Mouse (Mus musculus) activated CD4-positive, CD25-positive, alpha-beta regulatory T cell (primary cell): ENCODE results near the gene Panx2. TPM values are rescaled to one million over a fixed set of nuclear protein-coding genes. Genes with fewer than 3 reads are reported as not detected.

ENCODE experiments used
- polyA plus RNA-seq, 2 experiments: library from polyadenylated mRNA; unstranded; fragments of 100-300 nt; shearing (Covaris generic); gene quantifications; one replicate each; pipeline ENCODE4 v1.2.1; 2017

The Panx2 gene
- polyA plus RNA-seq, result under 1 TPM in 1 of 2 experiments, not detected in 1; 0.31 TPM

DNA sequence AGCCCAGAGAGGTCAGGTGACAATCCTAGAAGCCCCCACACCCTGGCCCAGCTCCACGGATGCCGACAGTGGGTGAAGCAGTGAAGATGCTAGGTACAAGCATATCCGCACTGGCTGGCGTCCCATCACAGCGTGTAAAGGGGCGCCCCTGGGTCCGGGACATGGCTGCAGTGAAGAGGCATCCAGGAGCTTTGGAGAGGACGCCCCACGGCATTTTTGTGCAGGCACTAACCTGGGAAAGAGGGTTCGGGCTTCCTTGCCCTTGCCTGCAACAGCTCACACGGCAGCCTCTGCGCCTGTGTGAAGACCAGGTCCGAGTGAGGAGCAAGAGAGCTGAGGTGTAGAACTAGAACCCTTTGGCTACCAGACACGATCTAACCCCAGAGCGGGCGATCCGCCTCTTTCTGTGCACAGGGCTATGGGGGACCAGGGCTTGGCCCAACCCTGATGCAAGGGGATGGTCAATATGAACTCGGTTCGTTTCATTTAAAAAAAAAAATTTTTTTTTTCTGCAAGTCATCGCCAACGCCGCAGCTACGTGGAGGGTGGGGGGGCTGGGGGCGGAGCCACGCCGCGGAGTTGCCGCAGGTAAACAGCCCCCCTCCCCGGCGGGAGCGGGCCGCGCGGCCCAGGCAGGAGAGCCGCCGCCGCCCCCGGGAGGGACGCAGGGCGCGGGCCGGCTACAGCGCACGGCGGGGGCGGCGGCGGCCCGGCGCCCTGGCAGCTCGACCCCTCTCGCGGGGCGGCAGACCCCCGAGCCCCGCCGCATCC, at the start of gene Panx2:
Gene Panx2 (plus strand): TSS at position 574 of the 771 bp plus-strand sequence.

DNA sequence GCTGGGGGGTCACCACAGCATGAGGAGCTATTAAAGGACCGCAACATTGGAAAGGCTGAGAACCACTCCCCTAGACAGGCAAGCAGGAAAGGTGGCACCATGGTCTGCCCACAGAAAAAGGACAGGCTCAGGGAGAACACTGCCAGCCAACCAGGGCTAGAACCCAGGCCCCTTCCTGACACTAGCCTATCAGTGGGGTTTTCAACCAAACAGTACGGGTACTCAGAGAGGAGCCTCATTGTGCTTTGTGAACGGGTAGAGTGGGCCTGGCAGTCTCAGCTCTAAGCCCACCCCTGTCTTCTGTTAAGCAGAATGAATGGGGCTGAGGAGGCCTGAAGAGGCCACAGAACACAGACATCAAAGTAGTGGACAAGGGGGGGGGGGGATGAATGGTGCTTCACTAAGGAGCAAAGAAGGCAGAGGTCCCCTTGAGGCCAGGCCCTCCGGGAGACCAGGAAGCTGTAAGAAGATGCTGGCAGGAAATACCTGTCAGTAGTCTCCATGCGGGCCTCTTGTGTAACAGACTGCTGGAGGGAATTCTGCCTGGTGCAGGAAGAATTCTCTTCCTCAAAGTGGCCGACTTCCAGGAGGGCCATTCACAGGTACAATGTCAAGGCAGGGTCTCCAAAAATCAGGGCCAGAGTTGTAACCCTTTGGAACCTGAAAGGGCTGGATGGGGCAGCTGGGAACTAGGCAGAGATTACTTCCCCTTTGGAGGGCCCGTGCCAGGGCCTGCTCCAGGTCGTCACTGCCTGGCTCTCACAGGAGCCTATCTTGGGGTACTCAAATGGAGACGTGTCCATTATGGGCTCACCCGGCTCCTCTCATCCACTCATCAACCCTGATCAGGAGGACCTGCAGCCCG, 15.3 kb downstream of the Panx2 start, which contains the start of gene Trabd:
Gene Trabd (plus strand): TSS at position 512 of the 865 bp plus-strand sequence.

DNA sequence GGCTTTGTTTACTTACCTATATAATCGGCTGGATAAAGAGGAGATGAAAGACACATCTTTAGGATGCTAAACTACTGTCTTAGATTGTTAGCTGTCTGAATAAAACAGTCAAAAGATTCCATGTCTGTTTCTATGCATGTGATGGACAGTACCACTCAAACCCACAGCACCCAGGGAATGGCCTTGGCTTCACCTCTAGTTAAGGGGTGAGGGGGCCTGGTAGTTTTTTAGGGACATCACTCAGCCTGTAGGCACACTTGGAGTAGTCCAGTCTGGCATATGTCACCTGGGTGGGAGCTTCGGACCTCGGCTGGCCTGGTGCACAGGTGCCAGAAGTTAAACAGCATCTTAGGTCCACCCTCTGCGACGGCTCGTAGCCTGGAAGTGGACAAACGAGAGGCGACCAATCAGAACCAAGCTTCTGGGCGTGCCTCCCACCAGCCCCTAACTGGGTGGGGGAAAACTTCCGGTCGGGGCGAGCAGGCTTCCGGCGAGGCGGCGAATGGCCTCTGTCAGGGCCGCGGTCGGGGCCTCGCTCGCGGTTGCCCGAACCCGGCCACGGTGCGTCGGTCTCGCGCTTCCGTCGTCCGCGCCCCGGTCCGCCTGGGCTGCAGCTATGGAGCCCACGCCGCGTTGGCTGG, 29.2 kb downstream of the Panx2 start, which contains the start of gene Selenoo:
Gene Selenoo (plus strand): TSS at position 478 of the 641 bp plus-strand sequence.

GRCm38 (mm10) chr15:89122649-89123366, 63.3 kb downstream of the Panx2 start, which contains the start of gene Tubgcp6:
Gene Tubgcp6, minus strand, starts transcription at chr15:89123112.

Other genes with a start within 250 kb of the Panx2 start
- 10 to 100 TPM; 13.9 to 16.0 TPM for gene Alg12, start 240.4 kb upstream of the Panx2 start, polyA plus RNA-seq
- gene Creld2, start 240.1 kb upstream of the Panx2 start, polyA plus RNA-seq, result 10 to 100 TPM; 40.9 to 52.9 TPM
- gene Pim3, start 197.5 kb upstream of the Panx2 start, polyA plus RNA-seq, result 10 to 100 TPM; 19.5 to 25.8 TPM
- gene Ttll8, start 105.3 kb upstream of the Panx2 start, polyA plus RNA-seq, result not detected
- gene Mlc1, start 80.7 kb upstream of the Panx2 start, polyA plus RNA-seq, result not detected
- under 1 TPM in 1 of 2 experiments, not detected in 1; 0.52 TPM for gene Mov10l1, start 76.8 kb upstream of the Panx2 start, polyA plus RNA-seq
- 10 to 100 TPM; 64.8 to 70.6 TPM for gene Trabd, start 15.4 kb downstream of the Panx2 start, polyA plus RNA-seq
- gene Selenoo, start 29.4 kb downstream of the Panx2 start, polyA plus RNA-seq, result 10 to 100 TPM; 34.8 to 38.1 TPM
- gene Tubgcp6, start 63.4 kb downstream of the Panx2 start, polyA plus RNA-seq, result 10 to 100 TPM; 16.4 to 18.9 TPM
- gene Hdac10, start 69.0 kb downstream of the Panx2 start, polyA plus RNA-seq, result 10 to 100 TPM; 26.7 to 34.8 TPM
- 1 to 10 TPM in 1 of 2 experiments, under 1 TPM in 1; 0.79 to 1.2 TPM for gene Mapk12, start 81.0 kb downstream of the Panx2 start, polyA plus RNA-seq
- 10 to 100 TPM; 37.3 to 55.9 TPM for gene Mapk11, start 89.9 kb downstream of the Panx2 start, polyA plus RNA-seq
- gene Plxnb2, start 121.1 kb downstream of the Panx2 start, polyA plus RNA-seq, result 1 to 10 TPM; 2.0 to 2.7 TPM
- 10 to 100 TPM; 19.1 TPM for gene Dennd6b, start 136.8 kb downstream of the Panx2 start, polyA plus RNA-seq
- 10 to 100 TPM; 22.0 to 22.6 TPM for gene Ppp6r2, start 151.8 kb downstream of the Panx2 start, polyA plus RNA-seq